Mouse (Mus musculus): ENCODE measurements around the gene Tdrd12. TPM values are rescaled to one million over a fixed set of nuclear protein-coding genes. Genes with fewer than 3 reads are reported as not detected.

The Tdrd12 gene
- polyA plus RNA-seq, 1 experiment from 2014 or later: 0.50 TPM

DNA sequence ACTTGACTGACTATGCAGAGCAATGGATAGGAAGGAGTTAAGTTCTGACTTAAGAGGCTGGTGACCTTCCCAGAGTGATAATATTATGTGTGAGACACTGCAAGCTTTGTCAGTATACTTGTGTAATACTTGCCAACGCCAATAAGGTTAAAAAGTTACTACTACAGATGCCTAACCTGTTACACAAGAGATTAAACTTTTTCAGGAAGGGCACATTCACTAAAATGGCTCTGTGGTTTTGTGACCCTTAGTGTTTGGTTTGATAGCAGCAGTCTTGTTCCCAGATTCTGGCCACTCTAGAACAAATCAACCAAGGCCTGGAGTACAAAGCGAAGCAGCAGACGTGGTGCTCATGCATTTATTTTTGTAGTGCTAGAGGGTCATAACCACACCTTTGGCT lies 20.0 kb upstream of the Tdrd12 start:
- Histone ChIP-seq H3K4me2 (ENCODE audit: low read length) (no peak overlapping the region), H3K27ac (ENCODE audit: low read depth, low read length) (no peak overlapping the region), H3K4me1 (ENCODE audit: control insufficient read depth, insufficient read depth, low read length) (no peaks in the 10 kb centered on the region), H3K36me3 (ENCODE audit: control insufficient read depth, insufficient read depth, low read length) (no peaks in the 10 kb centered on the region), H3K4me3 (ENCODE audit: low read depth, low read length) (no peak overlapping the region), H3K27me3 (replicated peaks; ENCODE audit: control insufficient read depth, insufficient read depth, low read length) (no peaks in the 10 kb centered on the region), H3K9me3 (replicated peaks; ENCODE audit: control insufficient read depth, low read length) (no peaks in the 10 kb centered on the region), H3K9ac (ENCODE audit: low read length) (no peak overlapping the region)
- 83% methylated on average over 3 of the region's 3 CpGs for WGBS
- DNase-seq (ENCODE audit: low spot score): no peak
- ATAC-seq: no peak

- no peaks in the 10 kb centered on the region for H3K9me3 ChIP-seq (replicated peaks; ENCODE audit: control insufficient read depth, low read length)
- no peaks in the 10 kb centered on the region for H3K27me3 ChIP-seq (replicated peaks; ENCODE audit: control insufficient read depth, insufficient read depth, low read length)
- no peaks in the 10 kb centered on the region for H3K4me1 ChIP-seq (ENCODE audit: control insufficient read depth, insufficient read depth, low read length)
- ATAC-seq (no peak), DNase-seq (ENCODE audit: low spot score) (no peak)
- no peak overlapping the region for H3K9ac ChIP-seq (ENCODE audit: low read length)
- H3K4me3 ChIP-seq (ENCODE audit: low read depth, low read length): no peak overlapping the region
- H3K27ac ChIP-seq (ENCODE audit: low read depth, low read length): no peak overlapping the region
- H3K36me3 ChIP-seq (ENCODE audit: control insufficient read depth, insufficient read depth, low read length): no peaks in the 10 kb centered on the region
- no peak overlapping the region for H3K4me2 ChIP-seq (ENCODE audit: low read length)
- WGBS: 90% methylated on average over 5 of the region's 5 CpGs
Observed at GRCm38 (mm10) chr7:35556905-35557304, 19.4 kb upstream of the Tdrd12 start.

DNA sequence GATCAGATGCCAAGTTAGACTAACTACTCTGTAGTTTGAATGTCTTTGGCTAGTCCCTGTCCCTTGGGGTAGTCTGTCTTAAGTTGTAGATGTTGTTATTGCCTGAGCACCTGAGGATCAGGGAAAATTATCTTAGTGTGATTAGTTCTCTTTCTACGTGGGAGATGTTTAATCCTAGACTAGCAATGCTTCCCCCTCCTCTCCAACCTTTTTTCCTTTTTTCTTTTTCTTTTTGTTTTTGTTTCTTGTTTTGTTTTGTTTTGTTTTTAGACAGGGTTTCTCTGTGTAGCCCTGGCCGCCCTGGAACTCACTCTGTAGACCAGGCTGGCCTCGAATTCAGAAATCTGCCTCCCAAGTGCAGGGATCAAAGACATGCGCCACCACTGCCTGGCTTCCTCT lies 18.7 kb upstream of the Tdrd12 start, which contains the start of gene Nudt19:
Gene Nudt19 (minus strand): TSS at position 100 of the 399 bp plus-strand sequence.
- peak within 1 kb of the TSS; percentile 93 for H3K4me2 ChIP-seq (ENCODE audit: low read length)
- peak within 1 kb of the TSS; percentile 91 for H3K9ac ChIP-seq (ENCODE audit: low read length)
- ATAC-seq (no peak), DNase-seq (ENCODE audit: low spot score) (no peak)
- H3K27ac ChIP-seq (ENCODE audit: low read depth, low read length): peak within 1 kb of the TSS; percentile 92
- WGBS: 65% methylated on average over 4 of the region's 4 CpGs
- no peaks in the 10 kb centered on the region for H3K4me1 ChIP-seq (ENCODE audit: control insufficient read depth, insufficient read depth, low read length)
- no peaks in the 10 kb centered on the region for H3K9me3 ChIP-seq (replicated peaks; ENCODE audit: control insufficient read depth, low read length)
- H3K4me3 ChIP-seq (ENCODE audit: low read depth, low read length): peak within 1 kb of the TSS; percentile 77
- H3K36me3 ChIP-seq (ENCODE audit: control insufficient read depth, insufficient read depth, low read length): 0 out of 2 replicates have a peak, but pooled peaks cover 4% of the 10 kb centered on the region
- H3K27me3 ChIP-seq (replicated peaks; ENCODE audit: control insufficient read depth, insufficient read depth, low read length): no peaks in the 10 kb centered on the region

GRCm38 (mm10) chr7:35555224-35556204 lies 18.0 kb upstream of the Tdrd12 start:
- peak; percentile 94 for ATAC-seq
- Histone ChIP-seq H3K9ac (ENCODE audit: low read length) (peak overlapping the region; percentile 91), H3K4me2 (ENCODE audit: low read length) (peak overlapping the region; percentile 93), H3K27me3 (replicated peaks; ENCODE audit: control insufficient read depth, insufficient read depth, low read length) (no peaks in the 10 kb centered on the region), H3K9me3 (replicated peaks; ENCODE audit: control insufficient read depth, low read length) (no peaks in the 10 kb centered on the region), H3K4me3 (ENCODE audit: low read depth, low read length) (peak overlapping the region; percentile 77), H3K27ac (ENCODE audit: low read depth, low read length) (peak overlapping the region; percentile 92), H3K36me3 (ENCODE audit: control insufficient read depth, insufficient read depth, low read length) (peaks cover 10% of the 10 kb centered on the region), H3K4me1 (ENCODE audit: control insufficient read depth, insufficient read depth, low read length) (no peaks in the 10 kb centered on the region)
- under 1% methylated on average over 93 of the region's 93 CpGs for WGBS
- DNase-seq (ENCODE audit: low spot score): peak; percentile 94

DNA sequence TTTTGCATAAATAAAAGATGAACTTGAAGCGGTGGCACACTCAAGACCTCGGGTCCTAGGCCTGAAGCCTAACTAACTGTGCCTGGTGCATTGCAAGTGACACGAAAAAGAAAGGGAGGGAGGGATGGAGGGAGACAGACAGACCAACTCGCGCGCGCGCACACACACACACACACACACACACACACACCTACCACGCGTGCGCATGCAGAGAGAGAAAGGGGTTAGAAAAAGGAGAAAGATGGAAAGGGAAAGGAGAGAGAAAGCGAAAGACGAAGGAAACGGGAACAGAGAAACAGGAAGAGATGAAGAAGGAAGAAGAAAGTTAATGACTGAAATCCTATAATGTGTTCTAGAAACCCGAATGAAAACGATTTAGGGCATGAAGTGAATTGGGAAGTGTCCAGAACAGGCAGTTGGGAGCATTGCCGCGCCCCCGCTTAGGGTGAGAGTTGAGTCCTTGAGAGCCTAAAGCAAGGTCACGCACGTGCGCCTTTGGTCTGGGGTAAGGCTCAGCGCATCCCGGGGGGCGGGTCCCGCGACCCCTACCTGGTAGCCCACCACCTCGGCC lies 17.1 kb upstream of the Tdrd12 start:
- Histone ChIP-seq H3K27me3 (replicated peaks; ENCODE audit: control insufficient read depth, insufficient read depth, low read length) (no peaks in the 10 kb centered on the region), H3K36me3 (ENCODE audit: control insufficient read depth, insufficient read depth, low read length) (peaks cover 16% of the 10 kb centered on the region), H3K4me2 (ENCODE audit: low read length) (peak overlapping the region; percentile 93), H3K9ac (ENCODE audit: low read length) (peak overlapping the region; percentile 91), H3K4me1 (ENCODE audit: control insufficient read depth, insufficient read depth, low read length) (no peaks in the 10 kb centered on the region), H3K4me3 (ENCODE audit: low read depth, low read length) (peak overlapping the region; percentile 77), H3K27ac (ENCODE audit: low read depth, low read length) (peak overlapping the region; percentile 92), H3K9me3 (replicated peaks; ENCODE audit: control insufficient read depth, low read length) (no peaks in the 10 kb centered on the region)
- peak; percentile 16; the same call in 1 of the 2 replicates for ATAC-seq
- DNase-seq (ENCODE audit: low spot score): peak; percentile 57
- WGBS: 4% methylated on average over 28 of the region's 28 CpGs

GRCm38 (mm10) chr7:35553751-35554604 lies 16.4 kb upstream of the Tdrd12 start:
- Histone ChIP-seq H3K27me3 (replicated peaks; ENCODE audit: control insufficient read depth, insufficient read depth, low read length) (no peaks in the 10 kb centered on the region), H3K36me3 (ENCODE audit: control insufficient read depth, insufficient read depth, low read length) (peaks cover 20% of the 10 kb centered on the region), H3K9me3 (replicated peaks; ENCODE audit: control insufficient read depth, low read length) (no peaks in the 10 kb centered on the region), H3K27ac (ENCODE audit: low read depth, low read length) (peak overlapping the region; percentile 11; the same call in 1 of the 2 replicates), H3K4me3 (ENCODE audit: low read depth, low read length) (peak overlapping the region; percentile 77), H3K9ac (ENCODE audit: low read length) (peak overlapping the region; percentile 91; the same call in 1 of the 2 replicates), H3K4me2 (ENCODE audit: low read length) (peak overlapping the region; percentile 93), H3K4me1 (ENCODE audit: control insufficient read depth, insufficient read depth, low read length) (no peaks in the 10 kb centered on the region)
- WGBS: 63% methylated on average over 10 of the region's 10 CpGs
- no peak for ATAC-seq
- DNase-seq (ENCODE audit: low spot score): peak; percentile 52

DNA sequence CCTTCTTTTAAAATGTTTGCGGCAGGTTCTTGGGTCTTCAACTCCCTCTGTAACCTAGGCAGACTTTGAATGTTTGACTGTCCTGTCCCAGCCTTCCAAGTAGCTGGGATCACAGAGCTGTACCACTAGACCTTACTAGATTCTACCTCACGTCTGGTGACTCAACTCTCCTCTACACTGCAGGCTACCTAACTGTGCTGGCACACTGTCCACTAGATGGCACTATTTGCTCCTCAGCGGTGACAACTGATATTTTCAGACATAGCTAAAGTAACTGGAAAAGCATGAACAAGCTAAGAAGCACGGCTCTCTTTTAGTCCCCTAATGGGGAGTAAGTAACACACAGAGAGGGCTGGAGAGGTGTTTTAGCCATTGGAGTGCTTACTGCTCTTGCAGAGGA lies 8.3 kb upstream of the Tdrd12 start:
- peak; percentile 83 for DNase-seq (ENCODE audit: low spot score)
- WGBS: 32% methylated on average over 4 of the region's 4 CpGs
- Histone ChIP-seq H3K9me3 (replicated peaks; ENCODE audit: control insufficient read depth, low read length) (no peaks in the 10 kb centered on the region), H3K4me2 (ENCODE audit: low read length) (no peak overlapping the region), H3K27ac (ENCODE audit: low read depth, low read length) (no peak overlapping the region), H3K9ac (ENCODE audit: low read length) (no peak overlapping the region), H3K36me3 (ENCODE audit: control insufficient read depth, insufficient read depth, low read length) (peaks cover 26% of the 10 kb centered on the region), H3K27me3 (replicated peaks; ENCODE audit: control insufficient read depth, insufficient read depth, low read length) (no peaks in the 10 kb centered on the region), H3K4me3 (ENCODE audit: low read depth, low read length) (no peak overlapping the region), H3K4me1 (ENCODE audit: control insufficient read depth, insufficient read depth, low read length) (no peaks in the 10 kb centered on the region)
- peak; percentile 54 for ATAC-seq

DNA sequence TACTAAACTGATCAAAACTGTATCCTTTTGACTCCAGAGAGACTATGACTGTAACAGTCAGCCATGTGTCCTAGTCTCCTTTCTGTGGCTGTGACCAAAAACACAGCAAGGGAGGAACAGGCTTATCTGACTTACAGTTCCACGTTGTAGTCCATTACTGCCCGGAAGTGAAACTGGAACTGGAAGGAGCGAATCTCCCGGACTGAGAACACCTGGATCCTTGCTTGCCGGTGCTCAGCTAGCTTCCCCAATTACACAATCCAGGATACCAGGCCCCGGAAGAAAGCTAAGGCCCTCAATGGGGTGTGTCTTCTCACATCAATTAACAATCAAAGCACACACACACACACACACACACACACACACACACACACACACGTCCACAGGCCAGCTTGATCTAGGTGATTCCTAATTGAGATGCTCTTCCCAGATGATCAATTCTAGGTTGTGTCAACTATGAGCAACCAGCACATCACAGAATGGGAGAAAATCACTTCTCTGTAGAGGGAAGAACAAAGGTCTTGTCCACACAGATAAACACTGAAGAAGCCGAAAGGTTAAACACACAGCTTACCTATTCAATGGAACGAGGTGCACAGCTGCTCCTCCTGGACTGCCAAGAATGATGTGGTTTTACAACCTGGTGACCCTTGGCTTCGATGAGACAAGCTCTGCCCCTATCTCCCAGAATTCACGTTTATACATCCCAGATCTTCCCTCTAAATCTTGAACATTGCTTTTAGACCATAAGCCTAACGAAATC lies 1.6 kb downstream of the Tdrd12 start:
- no peak overlapping the region for H3K4me3 ChIP-seq (ENCODE audit: low read depth, low read length)
- H3K9me3 ChIP-seq (replicated peaks; ENCODE audit: control insufficient read depth, low read length): no peaks in the 10 kb centered on the region
- H3K27me3 ChIP-seq (replicated peaks; ENCODE audit: control insufficient read depth, insufficient read depth, low read length): no peaks in the 10 kb centered on the region
- H3K4me2 ChIP-seq (ENCODE audit: low read length): no peak overlapping the region
- no peaks in the 10 kb centered on the region for H3K36me3 ChIP-seq (ENCODE audit: control insufficient read depth, insufficient read depth, low read length)
- H3K9ac ChIP-seq (ENCODE audit: low read length): no peak overlapping the region
- DNase-seq (ENCODE audit: low spot score) (no peak), ATAC-seq (no peak)
- 84% methylated on average over 12 of the region's 12 CpGs for WGBS
- no peak overlapping the region for H3K27ac ChIP-seq (ENCODE audit: low read depth, low read length)
- no peaks in the 10 kb centered on the region for H3K4me1 ChIP-seq (ENCODE audit: control insufficient read depth, insufficient read depth, low read length)
